Mouse (Mus musculus): Measurements from ENCODE around the gene Dnaaf5. TPM values are rescaled to one million over a fixed set of nuclear protein-coding genes. Genes with fewer than 3 reads are reported as not detected.

The Dnaaf5 gene
- polyA plus RNA-seq, 2 experiments: 5.3 to 15.1 TPM

DNA sequence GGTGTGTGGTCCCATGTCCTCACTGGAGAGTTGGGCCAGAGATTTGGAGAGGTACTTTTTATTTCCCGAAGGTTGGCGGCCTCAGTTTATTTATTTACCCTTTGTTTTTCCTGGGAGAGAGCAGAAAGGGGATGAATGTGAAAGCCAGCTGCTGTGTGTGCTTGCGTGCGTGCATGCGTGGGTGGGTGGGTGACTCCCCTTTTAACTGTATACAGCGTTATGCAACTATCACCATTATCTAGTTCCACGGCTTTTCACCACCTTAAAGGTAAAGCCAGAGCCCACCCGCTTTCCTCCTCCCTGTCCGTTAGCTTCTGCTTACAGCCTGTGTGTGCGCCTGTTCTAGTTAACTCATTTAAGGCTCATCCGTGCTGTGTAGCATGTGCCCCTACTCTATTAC is 52.1 kb downstream of the Dnaaf5 start:
- H3K36me3 ChIP-seq (ENCODE audit: control insufficient read depth, insufficient read depth, low read length): no peaks in the 10 kb centered on the region
- WGBS: 81% methylated on average over 11 of the region's 11 CpGs
- no peak for DNase-seq (ENCODE audit: low spot score)
- no peaks in the 10 kb centered on the region for H3K9me3 ChIP-seq (ENCODE audit: control insufficient read depth, low read length)
- no peak overlapping the region for H3K9ac ChIP-seq (ENCODE audit: low read depth, low read length, severe bottlenecking)
- TF ChIP-seq POLR2A (IDR thresholded peaks at IDR 0.05; ENCODE audit: borderline replicate concordance, extremely low read depth, insufficient read depth, insufficient read length): no peak
- peak overlapping the region; percentile 89 for H3K4me2 ChIP-seq (replicated peaks; ENCODE audit: low read depth, low read length, severe bottlenecking)
- no peak overlapping the region; the same call in 1 of the 2 replicates for H3K4me3 ChIP-seq (replicated peaks; ENCODE audit: low read length)
- no peak overlapping the region for H3K27ac ChIP-seq (replicated peaks; ENCODE audit: low read depth, low read length)
- peaks cover 8% of the 10 kb centered on the region for H3K4me1 ChIP-seq (ENCODE audit: control insufficient read depth, insufficient read depth, low read length)
- H3K27me3 ChIP-seq (ENCODE audit: control insufficient read depth, insufficient read depth, low read length): no peaks in the 10 kb centered on the region
- no peak for ATAC-seq (ENCODE audit: low FRiP score, low read depth)

DNA sequence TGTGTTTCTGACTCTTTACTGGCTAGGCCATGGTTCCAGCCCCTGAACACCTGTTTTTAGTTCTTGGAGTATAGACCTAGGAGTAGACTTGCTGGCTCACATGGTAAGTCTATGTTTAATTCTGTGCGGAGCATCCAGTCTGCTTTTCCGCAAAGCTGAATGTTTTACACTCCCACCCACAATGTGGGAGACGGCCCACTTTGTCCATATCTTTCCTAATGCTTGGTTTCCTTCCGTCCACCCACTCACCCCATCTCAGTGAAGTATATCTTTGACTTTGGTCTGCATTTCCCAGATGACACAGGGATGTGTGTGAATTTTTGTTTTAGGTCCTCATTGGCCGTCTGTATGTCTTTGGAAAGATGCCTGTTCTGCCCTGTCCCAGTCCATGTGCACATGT is 53.3 kb downstream of the Dnaaf5 start:
- 85% methylated on average over 5 of the region's 5 CpGs for WGBS
- Histone ChIP-seq H3K9me3 (ENCODE audit: control insufficient read depth, low read length) (no peaks in the 10 kb centered on the region), H3K36me3 (ENCODE audit: control insufficient read depth, insufficient read depth, low read length) (0 out of 2 replicates have a peak, but pooled peaks cover 4% of the 10 kb centered on the region), H3K27me3 (ENCODE audit: control insufficient read depth, insufficient read depth, low read length) (no peaks in the 10 kb centered on the region), H3K27ac (replicated peaks; ENCODE audit: low read depth, low read length) (no peak overlapping the region), H3K4me2 (replicated peaks; ENCODE audit: low read depth, low read length, severe bottlenecking) (no peak overlapping the region), H3K4me1 (ENCODE audit: control insufficient read depth, insufficient read depth, low read length) (peaks cover 8% of the 10 kb centered on the region), H3K4me3 (replicated peaks; ENCODE audit: low read length) (no peak overlapping the region), H3K9ac (ENCODE audit: low read depth, low read length, severe bottlenecking) (no peak overlapping the region)
- DNase-seq (ENCODE audit: low spot score) (no peak), ATAC-seq (ENCODE audit: low FRiP score, low read depth) (no peak)
- TF ChIP-seq POLR2A (IDR thresholded peaks at IDR 0.05; ENCODE audit: borderline replicate concordance, extremely low read depth, insufficient read depth, insufficient read length): no peak

DNA sequence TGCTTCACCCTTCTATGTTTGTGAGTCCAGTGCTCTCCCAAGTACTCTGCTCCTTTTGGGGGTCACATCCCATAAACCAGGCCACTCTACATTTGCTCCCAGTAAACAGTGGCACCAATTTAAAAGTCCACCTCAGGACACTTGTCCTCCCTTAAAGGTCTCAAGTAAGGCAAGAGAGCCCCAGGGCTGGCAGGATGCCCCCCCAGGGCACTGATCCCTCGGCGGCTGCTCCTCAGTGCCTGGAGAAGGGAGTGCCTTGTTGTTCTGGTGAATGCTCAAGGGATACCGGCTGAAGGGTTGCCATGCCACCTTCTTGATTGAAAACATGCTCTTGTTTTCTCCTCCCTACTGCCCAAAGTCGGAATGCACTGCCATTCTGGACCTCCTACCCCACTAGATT is 56.1 kb downstream of the Dnaaf5 start:
- Histone ChIP-seq H3K36me3 (ENCODE audit: control insufficient read depth, insufficient read depth, low read length) (peaks cover 10% of the 10 kb centered on the region; the same call in 1 of the 2 replicates), H3K4me1 (ENCODE audit: control insufficient read depth, insufficient read depth, low read length) (peaks cover 8% of the 10 kb centered on the region), H3K27ac (replicated peaks; ENCODE audit: low read depth, low read length) (no peak overlapping the region), H3K9ac (ENCODE audit: low read depth, low read length, severe bottlenecking) (no peak overlapping the region), H3K4me3 (replicated peaks; ENCODE audit: low read length) (no peak overlapping the region), H3K27me3 (ENCODE audit: control insufficient read depth, insufficient read depth, low read length) (no peaks in the 10 kb centered on the region), H3K4me2 (replicated peaks; ENCODE audit: low read depth, low read length, severe bottlenecking) (no peak overlapping the region), H3K9me3 (ENCODE audit: control insufficient read depth, low read length) (no peaks in the 10 kb centered on the region)
- ATAC-seq (ENCODE audit: low FRiP score, low read depth) (no peak), DNase-seq (ENCODE audit: low spot score) (no peak)
- 60% methylated on average over 4 of the region's 4 CpGs for WGBS
- TF ChIP-seq POLR2A (IDR thresholded peaks at IDR 0.05; ENCODE audit: borderline replicate concordance, extremely low read depth, insufficient read depth, insufficient read length): no peak

DNA sequence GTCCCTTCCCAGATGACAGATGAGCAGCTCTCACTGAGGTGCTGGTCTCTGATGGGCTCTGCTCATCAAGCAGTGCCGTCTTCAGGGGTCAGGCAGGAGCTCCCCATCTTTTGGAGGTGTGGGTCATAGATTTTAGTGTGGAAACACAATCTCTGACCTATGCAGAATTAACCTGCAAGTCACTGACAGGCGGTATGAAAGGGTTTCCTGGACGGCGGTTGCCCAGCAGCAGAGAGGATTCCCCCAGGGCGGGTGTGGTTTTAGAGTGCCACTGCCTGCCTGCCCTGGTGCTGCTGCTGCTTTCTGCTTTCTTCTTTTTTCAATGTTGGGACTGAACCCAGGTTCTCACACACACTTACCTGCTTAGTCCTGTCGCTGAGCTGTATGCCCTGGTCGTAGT is 56.5 kb downstream of the Dnaaf5 start:
- H3K27me3 ChIP-seq (ENCODE audit: control insufficient read depth, insufficient read depth, low read length): no peaks in the 10 kb centered on the region
- H3K27ac ChIP-seq (replicated peaks; ENCODE audit: low read depth, low read length): no peak overlapping the region
- H3K4me3 ChIP-seq (replicated peaks; ENCODE audit: low read length): no peak overlapping the region
- H3K4me2 ChIP-seq (replicated peaks; ENCODE audit: low read depth, low read length, severe bottlenecking): no peak overlapping the region
- ATAC-seq (ENCODE audit: low FRiP score, low read depth): no peak
- TF ChIP-seq POLR2A (IDR thresholded peaks at IDR 0.05; ENCODE audit: borderline replicate concordance, extremely low read depth, insufficient read depth, insufficient read length): no peak
- DNase-seq (ENCODE audit: low spot score): no peak
- no peak overlapping the region for H3K9ac ChIP-seq (ENCODE audit: low read depth, low read length, severe bottlenecking)
- no peaks in the 10 kb centered on the region for H3K9me3 ChIP-seq (ENCODE audit: control insufficient read depth, low read length)
- 72% methylated on average over 7 of the region's 7 CpGs for WGBS
- H3K4me1 ChIP-seq (ENCODE audit: control insufficient read depth, insufficient read depth, low read length): peaks cover 5% of the 10 kb centered on the region
- H3K36me3 ChIP-seq (ENCODE audit: control insufficient read depth, insufficient read depth, low read length): peaks cover 10% of the 10 kb centered on the region; the same call in 1 of the 2 replicates

DNA sequence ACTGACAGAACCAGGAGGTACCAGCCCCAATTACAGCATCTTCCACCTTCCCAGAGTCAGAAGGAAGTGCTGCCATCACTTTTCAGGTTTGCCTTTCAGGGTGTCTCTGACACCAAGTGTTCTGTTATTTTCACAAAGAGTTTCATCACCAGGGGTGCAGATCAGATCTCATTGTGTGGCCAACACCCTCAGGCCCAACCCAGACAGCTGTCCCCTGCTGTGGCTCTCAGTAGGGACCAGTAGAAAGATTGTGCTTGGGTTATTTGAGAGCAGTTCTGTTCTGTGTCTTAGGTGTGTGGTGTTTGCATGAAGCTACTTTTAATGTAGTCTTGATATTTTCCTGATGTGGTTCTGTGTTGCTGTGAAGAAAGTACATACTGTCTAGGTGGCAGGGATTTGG is 58.2 kb downstream of the Dnaaf5 start:
- Histone ChIP-seq H3K9ac (ENCODE audit: low read depth, low read length, severe bottlenecking) (no peak overlapping the region), H3K27me3 (ENCODE audit: control insufficient read depth, insufficient read depth, low read length) (no peaks in the 10 kb centered on the region), H3K27ac (replicated peaks; ENCODE audit: low read depth, low read length) (no peak overlapping the region), H3K36me3 (ENCODE audit: control insufficient read depth, insufficient read depth, low read length) (peaks cover 10% of the 10 kb centered on the region; the same call in 1 of the 2 replicates), H3K4me2 (replicated peaks; ENCODE audit: low read depth, low read length, severe bottlenecking) (no peak overlapping the region), H3K9me3 (ENCODE audit: control insufficient read depth, low read length) (no peaks in the 10 kb centered on the region), H3K4me1 (ENCODE audit: control insufficient read depth, insufficient read depth, low read length) (no peaks in the 10 kb centered on the region), H3K4me3 (replicated peaks; ENCODE audit: low read length) (no peak overlapping the region)
- TF ChIP-seq POLR2A (IDR thresholded peaks at IDR 0.05; ENCODE audit: borderline replicate concordance, extremely low read depth, insufficient read depth, insufficient read length): no peak
- ATAC-seq (ENCODE audit: low FRiP score, low read depth): no peak
- no peak for DNase-seq (ENCODE audit: low spot score)

Data from limb, embryonic 14.5 days (tissue).